Mouse (Mus musculus) G1E (cell line): ENCODE measurements around the gene S100a2.

Source experiments
- CTCF ChIP-seq: IDR thresholded peaks from 2 replicates; pipeline ENCODE4 v1.5.1; 2012; ENCODE audit warnings: low read depth, low read length, inconsistent platforms, mixed read lengths
- GATA1 ChIP-seq: IDR thresholded peaks from 2 replicates; pipeline ENCODE4 v1.6.1; 2012; ENCODE audit warnings: borderline replicate concordance, low read length, inconsistent platforms, mixed read lengths
- TAL1 ChIP-seq: conservative IDR thresholded peaks from 2 replicates; pipeline ENCODE4 v1.6.1; 2012; ENCODE audit warnings: low read depth, low read length, inconsistent platforms, mixed read lengths

- no peak for TF ChIP-seq CTCF
- TF ChIP-seq TAL1, result no peak
- no peak for TF ChIP-seq GATA1
Observed at GRCm38 (mm10) chr3:90638511-90639275, 48.6 kb downstream of the S100a2 start.
